Mouse (Mus musculus) neural tube, embryonic 12.5 days (tissue): Measurements from ENCODE around the gene Avil. TPM values are rescaled to one million over a fixed set of nuclear protein-coding genes. Genes with fewer than 3 reads are reported as not detected.

Experiments used
- ATAC-seq: fragments of 200-750 bp; cut with Nextera tagmentation; 2 replicates; pipeline ENCODE4 v1.8.0; 2017; ENCODE audit warnings: low read depth, mild to moderate bottlenecking, moderate TSS enrichment, moderate library complexity; ENCODE audit not compliant: low FRiP score
- H3K27ac ChIP-seq: fragments of 300-500 bp; sonication (generic); 2 replicates; pipeline ENCODE4 v1.5.1; 2016
- H3K27me3 ChIP-seq: fragments of 300-500 bp; sonication (generic); replicated peaks from 2 replicates; pipeline ENCODE4 v1.6.1; 2016; ENCODE audit warnings: mild to moderate bottlenecking
- H3K36me3 ChIP-seq: fragments of 300-500 bp; sonication (generic); 2 replicates; pipeline ENCODE4 v1.6.1; 2016; ENCODE audit warnings: mild to moderate bottlenecking
- H3K4me1 ChIP-seq: fragments of 300-500 bp; sonication (generic); 2 replicates; pipeline ENCODE4 v1.6.1; 2016
- H3K4me2 ChIP-seq: fragments of 300-500 bp; sonication (generic); replicated peaks from 2 replicates; pipeline ENCODE4 v1.6.1; 2016; ENCODE audit warnings: mild to moderate bottlenecking
- H3K4me3 ChIP-seq: fragments of 300-500 bp; sonication (generic); 2 replicates; pipeline ENCODE4 v1.5.1; 2016
- H3K9ac ChIP-seq: fragments of 300-500 bp; sonication (generic); 2 replicates; pipeline ENCODE4 v1.6.1; 2016; ENCODE audit warnings: mild to moderate bottlenecking
- H3K9me3 ChIP-seq: fragments of 300-500 bp; sonication (generic); 2 replicates; pipeline ENCODE4 v1.6.1; 2016; ENCODE audit warnings: mild to moderate bottlenecking
- WGBS: fragments of 180-500 bp; shearing (Covaris S2); methylation state at CpG from one replicate; pipeline ENCODE4 v1.1.7; 2016; 5-methylcytosine and 5-hydroxymethylcytosine counted together
- polyA plus RNA-seq: library from polyadenylated mRNA; unstranded; fragments of >200 nt; fragmentation: Nextera tagmentation; extraction: Ambion mirVana; gene quantifications from 2 replicates; pipeline ENCODE4 v1.2.1, GENCODE M21; 2016

The Avil gene
- 5.2 and 10.0 TPM in 2 replicates for polyA plus RNA-seq

DNA sequence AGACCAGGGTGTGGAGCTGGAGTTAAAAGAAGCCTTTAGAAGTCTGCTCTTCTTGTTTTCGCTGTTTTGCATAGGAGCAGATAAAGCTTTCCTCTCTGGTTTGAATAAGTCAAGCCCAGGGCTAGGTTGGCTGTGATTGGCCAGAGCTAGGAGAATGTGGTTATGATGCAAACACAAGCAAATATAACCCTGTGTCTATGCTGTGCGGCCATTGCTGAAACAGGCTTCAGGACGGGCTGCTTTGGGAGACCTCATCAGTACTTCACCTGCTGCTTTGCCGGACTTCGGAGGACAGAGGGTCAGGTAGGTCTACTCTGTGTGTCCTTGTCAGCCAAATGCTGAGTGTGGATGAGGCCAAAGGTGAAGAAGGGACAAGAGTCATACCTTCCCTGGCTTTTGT is at the start of gene Avil:
TSS of gene Avil (plus strand) at position 181 of the 400 bp plus-strand sequence.
- Histone ChIP-seq H3K4me3 (no peak within 1 kb of the TSS), H3K36me3 (peaks cover 36% of the 10 kb centered on the region), H3K4me1 (no peaks in the 10 kb centered on the region), H3K4me2 (no peak within 1 kb of the TSS), H3K9ac (no peak within 1 kb of the TSS), H3K27me3 (no peaks in the 10 kb centered on the region), H3K9me3 (no peaks in the 10 kb centered on the region), H3K27ac (no peak within 1 kb of the TSS)
- WGBS, result 95% methylated on average over 5 of the region's 5 CpGs
- ATAC-seq, result no peak

- Histone ChIP-seq H3K27ac (no peak overlapping the region), H3K4me1 (peaks cover 10% of the 10 kb centered on the region), H3K4me2 (no peak overlapping the region), H3K9me3 (no peaks in the 10 kb centered on the region), H3K27me3 (peaks cover 38% of the 10 kb centered on the region), H3K4me3 (no peak overlapping the region), H3K36me3 (no peaks in the 10 kb centered on the region), H3K9ac (no peak overlapping the region)
- 90% methylated on average over 1 of the region's 1 CpGs for WGBS
- ATAC-seq, result no peak
These were observed 48.1 kb upstream of the Avil start for GRCm38 (mm10) chr10:126952375-126952774.

DNA sequence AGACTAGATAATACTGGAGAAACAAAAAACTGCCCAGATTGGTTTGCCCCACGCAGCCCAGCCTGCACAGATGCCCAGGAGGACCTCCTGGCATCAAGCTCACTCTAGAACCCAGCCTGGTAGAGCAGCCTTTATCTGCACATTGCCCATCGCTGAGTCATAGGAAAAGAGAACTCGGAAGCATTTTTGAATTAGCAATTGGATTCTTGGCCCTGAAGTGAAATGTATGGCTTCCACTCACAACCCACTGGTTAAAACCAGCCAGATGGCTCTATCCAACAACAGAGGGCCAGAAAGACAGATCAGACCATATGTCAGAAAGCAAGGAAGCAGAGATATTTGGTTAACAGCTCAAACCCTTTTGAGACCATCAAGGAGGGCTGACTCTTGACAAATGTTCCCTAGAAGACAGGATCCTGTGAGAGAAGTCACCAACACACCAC is 47.5 kb upstream of the Avil start:
- no peaks in the 10 kb centered on the region for H3K36me3 ChIP-seq
- H3K27me3 ChIP-seq, result peaks cover 39% of the 10 kb centered on the region
- 90% methylated on average over 3 of the region's 3 CpGs for WGBS
- ATAC-seq, result no peak
- peaks cover 16% of the 10 kb centered on the region for H3K4me1 ChIP-seq
- no peaks in the 10 kb centered on the region for H3K9me3 ChIP-seq
- no peak overlapping the region for H3K27ac ChIP-seq
- H3K4me2 ChIP-seq, result no peak overlapping the region
- no peak overlapping the region for H3K9ac ChIP-seq
- H3K4me3 ChIP-seq, result no peak overlapping the region

- no peaks in the 10 kb centered on the region for H3K9me3 ChIP-seq
- H3K9ac ChIP-seq, result peak overlapping the region; percentile 45
- WGBS, result 6% methylated on average over 15 of the region's 15 CpGs
- peak overlapping the region; percentile 53 for H3K4me2 ChIP-seq
- H3K27me3 ChIP-seq, result peaks cover 69% of the 10 kb centered on the region
- H3K4me3 ChIP-seq, result peak overlapping the region; percentile 5; the same call in 1 of the 2 replicates
- H3K36me3 ChIP-seq, result no peaks in the 10 kb centered on the region
- H3K27ac ChIP-seq, result peak overlapping the region; percentile 29; the same call in 1 of the 2 replicates
- ATAC-seq, result no peak
- H3K4me1 ChIP-seq, result peaks cover 16% of the 10 kb centered on the region
These were observed 43.7 kb upstream of the Avil start for GRCm38 (mm10) chr10:126956692-126957358.

DNA sequence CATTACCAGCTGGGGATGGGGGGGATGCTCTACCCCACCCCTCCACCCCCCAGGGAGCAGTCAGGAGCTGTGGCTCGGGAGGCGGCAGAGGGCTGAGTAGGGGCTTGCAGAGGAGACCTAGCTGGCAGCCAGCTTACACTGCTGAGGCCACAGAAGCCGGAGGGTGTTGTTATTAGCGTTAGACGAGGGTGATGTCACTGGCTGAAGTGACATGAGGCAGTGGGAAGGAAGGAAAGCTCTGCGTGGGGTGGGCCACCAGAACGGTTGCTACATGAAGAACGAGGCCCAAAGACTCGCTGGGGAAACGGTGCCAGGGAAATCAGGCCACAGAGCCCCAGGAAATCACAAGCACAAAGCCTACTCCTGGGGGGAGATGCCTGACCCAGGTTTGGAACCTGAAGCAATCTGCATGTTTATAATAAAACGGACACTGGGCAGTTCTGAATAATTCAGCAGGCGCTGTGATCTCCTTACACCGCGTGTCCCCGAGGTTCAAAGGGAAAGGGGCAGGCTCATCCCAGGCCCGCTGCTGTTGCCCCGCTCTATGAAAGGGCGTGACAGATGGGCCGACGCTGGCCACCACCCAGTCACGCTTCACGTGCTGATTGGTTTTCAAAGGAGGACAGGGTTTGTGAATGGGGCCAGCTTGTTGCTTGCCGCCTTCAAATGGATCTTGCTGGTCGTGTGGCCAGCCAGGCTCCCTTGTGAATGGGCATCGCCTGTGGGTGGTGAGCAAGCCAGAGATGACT is 43.0 kb upstream of the Avil start:
- Histone ChIP-seq H3K27me3 (peaks cover 70% of the 10 kb centered on the region), H3K9me3 (no peaks in the 10 kb centered on the region), H3K4me2 (peak overlapping the region; percentile 53), H3K27ac (peak overlapping the region; percentile 29; the same call in 1 of the 2 replicates), H3K36me3 (no peaks in the 10 kb centered on the region), H3K4me1 (peaks cover 18% of the 10 kb centered on the region), H3K9ac (peak overlapping the region; percentile 45), H3K4me3 (peak overlapping the region; percentile 5; the same call in 1 of the 2 replicates)
- 0% methylated on average over 25 of the region's 25 CpGs for WGBS
- peak; percentile 95 for ATAC-seq

GRCm38 (mm10) chr10:126960496-126960895 is 40.0 kb upstream of the Avil start:
- no peak overlapping the region for H3K4me3 ChIP-seq
- ATAC-seq, result no peak
- no peak overlapping the region for H3K27ac ChIP-seq
- H3K4me2 ChIP-seq, result no peak overlapping the region
- H3K27me3 ChIP-seq, result peaks cover 57% of the 10 kb centered on the region
- H3K9ac ChIP-seq, result no peak overlapping the region
- no peaks in the 10 kb centered on the region for H3K36me3 ChIP-seq
- H3K9me3 ChIP-seq, result no peaks in the 10 kb centered on the region
- H3K4me1 ChIP-seq, result peaks cover 18% of the 10 kb centered on the region
- WGBS, result 84% methylated on average over 8 of the region's 8 CpGs

- Histone ChIP-seq H3K4me2 (no peak overlapping the region), H3K27me3 (peaks cover 44% of the 10 kb centered on the region), H3K27ac (no peak overlapping the region), H3K36me3 (no peaks in the 10 kb centered on the region), H3K9me3 (no peaks in the 10 kb centered on the region), H3K4me3 (no peak overlapping the region), H3K9ac (no peak overlapping the region), H3K4me1 (peaks cover 14% of the 10 kb centered on the region)
- WGBS, result 69% methylated on average over 10 of the region's 10 CpGs
- ATAC-seq, result no peak
These were observed 38.8 kb upstream of the Avil start for GRCm38 (mm10) chr10:126961757-126962156.

- WGBS, result 25% methylated on average over 15 of the region's 15 CpGs
- ATAC-seq, result no peak
- no peak overlapping the region for H3K4me3 ChIP-seq
- H3K36me3 ChIP-seq, result no peaks in the 10 kb centered on the region
- no peak overlapping the region for H3K9ac ChIP-seq
- peaks cover 39% of the 10 kb centered on the region for H3K27me3 ChIP-seq
- no peak overlapping the region for H3K4me2 ChIP-seq
- H3K9me3 ChIP-seq, result no peaks in the 10 kb centered on the region
- H3K27ac ChIP-seq, result no peak overlapping the region
- H3K4me1 ChIP-seq, result peaks cover 7% of the 10 kb centered on the region
These were observed 38.1 kb upstream of the Avil start for GRCm38 (mm10) chr10:126962271-126962965.

DNA sequence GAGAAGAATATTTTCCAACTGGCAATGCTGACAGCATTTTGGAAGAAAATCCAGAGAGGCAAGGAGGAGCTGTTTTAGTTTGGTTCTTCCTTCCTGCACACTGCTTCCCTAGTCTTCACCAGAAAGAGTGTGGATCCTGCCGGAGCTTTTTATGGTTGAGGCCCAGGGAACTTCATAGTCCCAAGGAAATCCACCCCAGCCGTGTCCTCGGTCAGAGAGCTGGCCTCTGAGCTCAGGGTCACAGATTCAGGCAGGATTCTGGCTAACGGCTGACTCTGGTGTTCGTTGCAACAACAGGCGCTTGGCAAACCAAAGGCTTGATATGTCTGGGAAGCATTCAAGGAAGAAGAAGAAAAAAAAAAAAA is 37.6 kb upstream of the Avil start:
- H3K9ac ChIP-seq, result no peak overlapping the region
- H3K4me3 ChIP-seq, result no peak overlapping the region
- WGBS, result 31% methylated on average over 6 of the region's 6 CpGs
- H3K4me2 ChIP-seq, result no peak overlapping the region
- H3K4me1 ChIP-seq, result 0 out of 2 replicates have a peak, but pooled peaks cover 2% of the 10 kb centered on the region
- no peak overlapping the region for H3K27ac ChIP-seq
- H3K9me3 ChIP-seq, result no peaks in the 10 kb centered on the region
- ATAC-seq, result no peak
- H3K36me3 ChIP-seq, result no peaks in the 10 kb centered on the region
- peaks cover 38% of the 10 kb centered on the region for H3K27me3 ChIP-seq

DNA sequence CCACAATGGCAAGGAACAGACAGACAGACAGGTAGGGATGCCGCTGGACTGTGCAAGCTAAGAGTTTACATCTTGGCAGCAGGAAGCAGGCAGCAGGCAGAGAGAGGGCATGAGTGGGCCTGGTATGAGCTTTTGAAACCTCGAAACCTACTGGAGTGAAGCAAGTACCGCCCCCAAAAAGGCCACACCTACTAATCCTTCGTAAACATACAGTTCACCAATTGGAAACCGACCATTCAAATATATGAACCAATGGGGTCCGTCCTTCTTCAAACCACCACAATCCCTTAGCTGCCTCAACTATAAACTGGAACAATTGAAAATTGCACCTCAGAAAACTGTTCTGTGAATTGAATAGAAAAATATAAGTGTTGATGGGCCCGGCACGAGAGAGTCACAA is 36.7 kb upstream of the Avil start:
- Histone ChIP-seq H3K4me2 (no peak overlapping the region), H3K9ac (no peak overlapping the region), H3K27ac (no peak overlapping the region), H3K36me3 (no peaks in the 10 kb centered on the region), H3K27me3 (peaks cover 35% of the 10 kb centered on the region), H3K4me3 (no peak overlapping the region), H3K9me3 (no peaks in the 10 kb centered on the region), H3K4me1 (0 out of 2 replicates have a peak, but pooled peaks cover 2% of the 10 kb centered on the region)
- WGBS, result 90% methylated on average over 8 of the region's 8 CpGs
- ATAC-seq, result no peak

DNA sequence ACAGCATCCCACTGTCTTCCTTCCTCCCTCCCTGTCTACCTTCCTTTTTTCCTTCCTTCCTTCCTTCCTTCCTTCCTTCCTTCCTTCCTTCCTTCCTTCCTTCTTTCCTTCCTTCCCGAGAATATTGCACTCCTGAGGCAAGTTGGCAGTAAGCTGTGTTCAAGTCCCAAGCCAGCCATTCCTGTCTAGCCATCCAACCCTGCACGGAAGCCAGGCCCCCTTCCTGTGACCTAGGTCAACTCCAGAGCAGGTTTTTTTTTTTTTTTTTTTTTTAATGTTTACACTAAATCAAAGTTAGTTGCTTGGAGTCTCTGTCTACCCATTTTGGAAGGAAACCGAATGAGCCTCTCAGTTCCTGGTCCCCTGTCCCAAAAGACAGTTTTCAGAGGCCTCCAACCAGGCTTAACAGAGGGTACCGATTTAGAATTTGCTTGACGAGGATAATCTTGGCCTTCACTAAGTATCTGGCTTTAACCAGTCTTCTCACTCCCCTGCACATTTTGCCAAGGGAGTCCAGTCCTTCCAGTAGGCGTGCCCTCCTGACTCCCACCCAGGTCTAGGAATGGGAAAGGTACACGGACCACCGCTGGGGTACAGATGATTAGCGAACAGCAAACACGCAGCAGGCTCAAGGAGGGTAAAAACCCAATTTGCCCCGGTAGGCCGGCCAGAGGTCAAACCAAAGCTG is 29.0 kb upstream of the Avil start:
- Histone ChIP-seq H3K9me3 (no peaks in the 10 kb centered on the region), H3K4me1 (peaks cover 12% of the 10 kb centered on the region), H3K27me3 (peaks cover 16% of the 10 kb centered on the region), H3K27ac (no peak overlapping the region), H3K4me2 (peak overlapping the region; percentile 41), H3K4me3 (peak overlapping the region; percentile 13; the same call in 1 of the 2 replicates), H3K9ac (no peak overlapping the region), H3K36me3 (no peaks in the 10 kb centered on the region)
- ATAC-seq, result 0 out of 2 replicates have a peak, but pooled peaks have one; percentile 22
- 7% methylated on average over 12 of the region's 12 CpGs for WGBS
